In genomic region chr10:89481638-89482037, GRCm38 (mm10) we compare ENCODE assay signal across 22 mouse cellular contexts. TPM values are rescaled to one million over a fixed set of nuclear protein-coding genes. Genes with fewer than 3 reads are reported as not detected.
DNase-seq lines count a peak whose midpoint lies in the region; ATAC-seq lines count a peak whose summit lies in the region.
"Had no signal": no experiment of that assay in that cellular context is flagged by ENCODE, and none has a peak within 500 bp of the region (broad histone marks: within the 10 kb centered on the region; RNA-seq: fewer than 3 reads in every experiment).

No protein-coding gene starts in this region.

- no peak for ATAC-seq in forebrain, embryonic 16.5 days
- no peak for ATAC-seq in neural tube, embryonic 11.5 days (ENCODE audit: insufficient read depth, low FRiP score, low TSS enrichment)
- no peak for ATAC-seq in neural tube, embryonic 15.5 days (ENCODE audit: low FRiP score)
- peak; percentile 62; the same call in 1 of the 2 replicates for ATAC-seq in midbrain, embryonic 12.5 days (ENCODE audit: low FRiP score, low read depth)

- no peaks in the 10 kb centered on the region for H3K9me3 ChIP-seq in forebrain, embryonic 10.5 days
- no peaks in the 10 kb centered on the region for H3K9me3 ChIP-seq in forebrain, embryonic 16.5 days (ENCODE audit: control insufficient read depth, low read length)
- H3K9me3 ChIP-seq in neural tube, embryonic 11.5 days (ENCODE audit: control insufficient read depth, low read length), result no peaks in the 10 kb centered on the region
- H3K9me3 ChIP-seq in neural tube, embryonic 15.5 days (replicated peaks), result no peaks in the 10 kb centered on the region
- H3K9me3 ChIP-seq in midbrain, embryonic 12.5 days, result no peaks in the 10 kb centered on the region
- H3K9me3 ChIP-seq: embryonic facial prominence, embryonic 13.5 days; limb, embryonic 12.5 days; liver, embryonic 13.5 days; lung, embryonic 15.5 days had no signal

- H3K4me3 ChIP-seq in forebrain, embryonic 10.5 days, result no peak overlapping the region
- no peak overlapping the region for H3K4me3 ChIP-seq in forebrain, embryonic 16.5 days (replicated peaks; ENCODE audit: low read length)
- H3K4me3 ChIP-seq in neural tube, embryonic 11.5 days (ENCODE audit: low read depth, low read length), result no peak overlapping the region
- H3K4me3 ChIP-seq in neural tube, embryonic 15.5 days (replicated peaks), result no peak overlapping the region
- no peak overlapping the region for H3K4me3 ChIP-seq in midbrain, embryonic 12.5 days
- H3K4me3 ChIP-seq: embryonic facial prominence, embryonic 13.5 days; limb, embryonic 12.5 days; liver, embryonic 13.5 days; lung, embryonic 15.5 days; myocyte had no signal

- peaks cover 26% of the 10 kb centered on the region for H3K27me3 ChIP-seq in forebrain, embryonic 10.5 days (ENCODE audit: poor library complexity, severe bottlenecking)
- H3K27me3 ChIP-seq in forebrain, embryonic 16.5 days (replicated peaks; ENCODE audit: control insufficient read depth, insufficient read depth, low read length), result no peaks in the 10 kb centered on the region
- H3K27me3 ChIP-seq in neural tube, embryonic 11.5 days (ENCODE audit: control insufficient read depth, insufficient read depth, low read length), result 0 out of 2 replicates have a peak, but pooled peaks cover 2% of the 10 kb centered on the region
- H3K27me3 ChIP-seq in neural tube, embryonic 15.5 days (replicated peaks), result no peaks in the 10 kb centered on the region
- H3K27me3 ChIP-seq in midbrain, embryonic 12.5 days, result no peaks in the 10 kb centered on the region
- H3K27me3 ChIP-seq: embryonic facial prominence, embryonic 13.5 days; limb, embryonic 12.5 days; liver, embryonic 13.5 days; lung, embryonic 15.5 days had no signal

- H3K4me1 ChIP-seq in forebrain, embryonic 10.5 days, result peaks cover 28% of the 10 kb centered on the region
- H3K4me1 ChIP-seq in forebrain, embryonic 16.5 days (replicated peaks; ENCODE audit: control insufficient read depth, insufficient read depth, low read length), result peaks cover 5% of the 10 kb centered on the region; the same call in 1 of the 2 replicates
- H3K4me1 ChIP-seq in neural tube, embryonic 11.5 days (ENCODE audit: control insufficient read depth, insufficient read depth, low read length), result peaks cover 6% of the 10 kb centered on the region; the same call in 1 of the 2 replicates
- H3K4me1 ChIP-seq in neural tube, embryonic 15.5 days, result 0 out of 2 replicates have a peak, but pooled peaks cover 5% of the 10 kb centered on the region
- H3K4me1 ChIP-seq in midbrain, embryonic 12.5 days, result peaks cover 11% of the 10 kb centered on the region
- H3K4me1 ChIP-seq: embryonic facial prominence, embryonic 13.5 days; limb, embryonic 12.5 days; lung, embryonic 15.5 days had no signal

- intact Hi-C loops in gastrocnemius, postnatal 36 days (cut with DNase I), result no loop called here

- H3K9ac ChIP-seq in forebrain, embryonic 16.5 days (replicated peaks; ENCODE audit: low read depth, low read length), result no peak overlapping the region
- H3K9ac ChIP-seq in neural tube, embryonic 11.5 days (ENCODE audit: low read length), result no peak overlapping the region
- H3K9ac ChIP-seq in neural tube, embryonic 15.5 days (replicated peaks), result no peak overlapping the region
- no peak overlapping the region for H3K9ac ChIP-seq in midbrain, embryonic 12.5 days (replicated peaks)
- H3K9ac ChIP-seq: embryonic facial prominence, embryonic 13.5 days; limb, embryonic 12.5 days; liver, embryonic 13.5 days; lung, embryonic 15.5 days had no signal

- 26% methylated on average over 7 of the region's 7 CpGs for WGBS in forebrain, embryonic 10.5 days
- 23% methylated on average over 7 of the region's 7 CpGs for WGBS in forebrain, embryonic 16.5 days
- 38% methylated on average over 7 of the region's 7 CpGs for WGBS in neural tube, embryonic 11.5 days
- 30% methylated on average over 7 of the region's 7 CpGs for WGBS in neural tube, embryonic 15.5 days
- 23% methylated on average over 7 of the region's 7 CpGs for WGBS in midbrain, embryonic 12.5 days

- no peak for DNase-seq in forebrain, embryonic 10.5 days (ENCODE audit: extremely low spot score, low spot score)
- DNase-seq in neural tube, embryonic 11.5 days (ENCODE audit: low spot score), result peak; percentile 18
- no peak for DNase-seq in thymus, postnatal 25 days
- DNase-seq in gastrocnemius, postnatal 36 days, result no peak
- DNase-seq in adipocyte (ENCODE audit: low spot score), result no peak
- DNase-seq: adrenal gland, adult 8-10 months; cerebellum, adult 11-12 months; cerebellum, postnatal 36 days; kidney, adult 18-20 months; kidney, postnatal 25 days; liver, embryonic 13.5 days; right cerebral cortex, postnatal 14 days had no signal

- no peak overlapping the region for H3K4me2 ChIP-seq in forebrain, embryonic 16.5 days (ENCODE audit: low read length)
- 0 out of 2 replicates have a peak overlapping the region, but pooled peaks have one; percentile 7 for H3K4me2 ChIP-seq in neural tube, embryonic 11.5 days (ENCODE audit: low read depth)
- H3K4me2 ChIP-seq in neural tube, embryonic 15.5 days, result no peak overlapping the region
- H3K4me2 ChIP-seq in midbrain, embryonic 12.5 days (replicated peaks), result peak overlapping the region; percentile 16; the same call in 1 of the 2 replicates
- H3K4me2 ChIP-seq: embryonic facial prominence, embryonic 13.5 days; limb, embryonic 12.5 days; liver, embryonic 13.5 days; lung, embryonic 15.5 days had no signal

- H3K36me3 ChIP-seq in forebrain, embryonic 10.5 days (replicated peaks), result no peaks in the 10 kb centered on the region
- no peaks in the 10 kb centered on the region for H3K36me3 ChIP-seq in forebrain, embryonic 16.5 days (ENCODE audit: control insufficient read depth, insufficient read depth)
- no peaks in the 10 kb centered on the region for H3K36me3 ChIP-seq in neural tube, embryonic 11.5 days (ENCODE audit: control insufficient read depth, insufficient read depth, low read length)
- H3K36me3 ChIP-seq in neural tube, embryonic 15.5 days, result no peaks in the 10 kb centered on the region
- H3K36me3 ChIP-seq in midbrain, embryonic 12.5 days, result no peaks in the 10 kb centered on the region
- H3K36me3 ChIP-seq: embryonic facial prominence, embryonic 13.5 days; limb, embryonic 12.5 days; liver, embryonic 13.5 days; lung, embryonic 15.5 days had no signal

- peak overlapping the region; percentile 63; the same call in 1 of the 2 replicates for H3K27ac ChIP-seq in forebrain, embryonic 10.5 days
- no peak overlapping the region for H3K27ac ChIP-seq in forebrain, embryonic 16.5 days (ENCODE audit: low read length)
- H3K27ac ChIP-seq in neural tube, embryonic 11.5 days (ENCODE audit: low read depth, low read length), result no peak overlapping the region
- no peak overlapping the region for H3K27ac ChIP-seq in neural tube, embryonic 15.5 days (replicated peaks)
- 0 out of 2 replicates have a peak overlapping the region, but pooled peaks have one; percentile 39 for H3K27ac ChIP-seq in midbrain, embryonic 12.5 days (replicated peaks)
- H3K27ac ChIP-seq: embryonic facial prominence, embryonic 13.5 days; limb, embryonic 12.5 days; liver, embryonic 13.5 days; lung, embryonic 15.5 days had no signal

RNA-seq across cellular contexts. Expression of gene Gas2l3, which starts 37.9 kb away (rescaled TPM):
- 14.7 and 15.4 TPM in 2 replicates for polyA plus RNA-seq in forebrain, embryonic 10.5 days (2016; fragmentation: Nextera tagmentation; extraction: Ambion mirVana)
- 10.2 and 12.0 TPM in 2 replicates for polyA plus RNA-seq in forebrain, embryonic 16.5 days (2015; fragmentation: Nextera tagmentation; extraction: Ambion mirVana)
- polyA plus RNA-seq in neural tube, embryonic 11.5 days (2014; fragmentation: Nextera tagmentation; extraction: Ambion mirVana), result 7.4 and 8.0 TPM in 2 replicates
- 4.0 and 7.6 TPM in 2 replicates for polyA plus RNA-seq in neural tube, embryonic 15.5 days (2015; fragmentation: Nextera tagmentation; extraction: Ambion mirVana)
- 10.9 and 13.0 TPM in 2 replicates for polyA plus RNA-seq in midbrain, embryonic 12.5 days (2016; fragmentation: Nextera tagmentation; extraction: Ambion mirVana)
- 1 to 10 TPM; 2.4 to 2.8 TPM for total RNA-seq in gastrocnemius, postnatal 36 days (2021)

RNA-seq across cellular contexts. Expression of gene Nr1h4, which starts 51.7 kb away (rescaled TPM):
- not detected in 2 replicates for polyA plus RNA-seq in forebrain, embryonic 10.5 days (2016; fragmentation: Nextera tagmentation; extraction: Ambion mirVana)
- polyA plus RNA-seq in forebrain, embryonic 16.5 days (2015; fragmentation: Nextera tagmentation; extraction: Ambion mirVana), result 0.12 and 0.27 TPM in 2 replicates
- polyA plus RNA-seq in neural tube, embryonic 11.5 days (2014; fragmentation: Nextera tagmentation; extraction: Ambion mirVana), result not detected in 2 replicates
- 3.1 TPM in 1 of 2 replicates, not detected in the other for polyA plus RNA-seq in neural tube, embryonic 15.5 days (2015; fragmentation: Nextera tagmentation; extraction: Ambion mirVana)
- not detected in 2 replicates for polyA plus RNA-seq in midbrain, embryonic 12.5 days (2016; fragmentation: Nextera tagmentation; extraction: Ambion mirVana)
- not detected for total RNA-seq in gastrocnemius, postnatal 36 days (2021)
- total RNA-seq: granulocyte monocyte progenitor cell, adult 5-6 weeks; hematopoietic stem cell, adult 5-6 weeks; megakaryocyte progenitor cell, adult 5-6 weeks had no signal
- polyA plus RNA-seq: embryonic facial prominence, embryonic 13.5 days; limb, embryonic 12.5 days; myocyte had no signal

Comparison
In these comparisons a context has a peak if more than half of its experiments do, and no peak if none do; other contexts are left out.
1. H3K27ac ChIP-seq: peak in forebrain, embryonic 10.5 days (single experiment) and midbrain, embryonic 12.5 days (single experiment); none in forebrain, embryonic 16.5 days (single experiment), neural tube, embryonic 11.5 days (single experiment) and neural tube, embryonic 15.5 days (single experiment).
2. H3K4me2 ChIP-seq: peak in neural tube, embryonic 11.5 days (single experiment) and midbrain, embryonic 12.5 days (single experiment); none in forebrain, embryonic 16.5 days (single experiment) and neural tube, embryonic 15.5 days (single experiment).